Mouse (Mus musculus) gastrocnemius, postnatal 10 days (tissue): ENCODE measurements around the gene Alox12. TPM values are rescaled to one million over a fixed set of nuclear protein-coding genes. Genes with fewer than 3 reads are reported as not detected.

Experiments
- DNase-seq: peaks from one replicate; pipeline ENCODE4 v3.0.0; 2021; ENCODE audit warnings: mixed read lengths
- total RNA-seq, 2 experiments: library from RNA; stranded (reverse); gene quantifications; 2 replicates each; pipeline ENCODE4 v1.2.3; 2021

Alox12 gene
- total RNA-seq, 2 experiments from 2014 or later, result 0.94 to 1.7 TPM

- DNase-seq, result peak; percentile 66
These were observed 15.4 kb downstream of the Alox12 start, which contains the start of the genes Gm21988 and Rnasek for GRCm38 (mm10) chr11:70239541-70240279. Gm21988 (minus strand) TSS chr11:70239830. Rnasek (minus strand) TSS chr11:70239842.

- DNase-seq, result no peak
These were observed 16.3 kb downstream of the Alox12 start for GRCm38 (mm10) chr11:70238591-70239440.

- peak; percentile 98 for DNase-seq
These were observed 17.5 kb downstream of the Alox12 start, which contains the start of gene 0610010K14Rik for GRCm38 (mm10) chr11:70237457-70238167. 0610010K14Rik (minus strand) TSS chr11:70237914.

- DNase-seq, result no peak
These were observed 18.4 kb downstream of the Alox12 start for GRCm38 (mm10) chr11:70236717-70237116.

GRCm38 (mm10) chr11:70235254-70235900 lies 19.8 kb downstream of the Alox12 start:
- no peak for DNase-seq

GRCm38 (mm10) chr11:70234497-70234896 lies 20.7 kb downstream of the Alox12 start:
- DNase-seq, result no peak

GRCm38 (mm10) chr11:70234037-70234436 lies 21.1 kb downstream of the Alox12 start:
- no peak for DNase-seq

- DNase-seq, result no peak
These were observed 22.1 kb downstream of the Alox12 start for GRCm38 (mm10) chr11:70233016-70233415.

GRCm38 (mm10) chr11:70232546-70232945 lies 22.6 kb downstream of the Alox12 start:
- peak; percentile 60 for DNase-seq

- DNase-seq, result peak; percentile 91
These were observed 24.9 kb downstream of the Alox12 start for GRCm38 (mm10) chr11:70230239-70230727.

- no peak for DNase-seq
These were observed 25.7 kb downstream of the Alox12 start, which contains the start of gene Bcl6b for GRCm38 (mm10) chr11:70229260-70230010. Bcl6b (minus strand) TSS chr11:70229798.

GRCm38 (mm10) chr11:70228828-70229227 lies 26.3 kb downstream of the Alox12 start:
- DNase-seq, result peak; percentile 77

GRCm38 (mm10) chr11:70227661-70228245 lies 27.4 kb downstream of the Alox12 start:
- DNase-seq, result no peak

GRCm38 (mm10) chr11:70227126-70227525 lies 28.0 kb downstream of the Alox12 start:
- DNase-seq, result no peak

- no peak for DNase-seq
These were observed 28.6 kb downstream of the Alox12 start for GRCm38 (mm10) chr11:70226602-70226890.

GRCm38 (mm10) chr11:70225798-70226601 lies 29.2 kb downstream of the Alox12 start:
- DNase-seq, result no peak

GRCm38 (mm10) chr11:70223724-70224123 lies 31.4 kb downstream of the Alox12 start:
- no peak for DNase-seq

- DNase-seq, result no peak
These were observed 33.3 kb downstream of the Alox12 start for GRCm38 (mm10) chr11:70221603-70222500.
